Mouse (Mus musculus): Measurements from ENCODE around the gene Anapc10. TPM values are rescaled to one million over a fixed set of nuclear protein-coding genes. Genes with fewer than 3 reads are reported as not detected.
"Not testable (repeated sequence)": the region's sequence is repeated elsewhere in the genome, so short reads cannot be mapped to it uniquely, and the experiment has no call there.

Anapc10 gene
- polyA plus RNA-seq, 1 experiment from 2014 or later = 38.3 TPM

GRCm38 (mm10) chr8:79727900-79728299 is 16.3 kb downstream of the Anapc10 start:
- 93% methylated on average over 1 of the region's 1 CpGs for whole genome bisulfite sequencing
- H3K4me1 ChIP-seq = 0 out of 2 replicates have a peak, but pooled peaks cover 3% of the 10 kb centered on the region
- H3K36me3 ChIP-seq = peaks cover 37% of the 10 kb centered on the region
- no peak for DNase-seq (ENCODE audit: low spot score)
- H3K9me3 ChIP-seq (replicated peaks) = no peaks in the 10 kb centered on the region
- no peak overlapping the region for H3K4me3 ChIP-seq
- H3K27ac ChIP-seq = no peak overlapping the region
- H3K27me3 ChIP-seq (ENCODE audit: low read depth, poor library complexity, severe bottlenecking) = no peaks in the 10 kb centered on the region

GRCm38 (mm10) chr8:79734304-79734703 is 22.7 kb downstream of the Anapc10 start:
- Histone ChIP-seq H3K27me3 (ENCODE audit: low read depth, poor library complexity, severe bottlenecking) (no peaks in the 10 kb centered on the region), H3K36me3 (peaks cover 27% of the 10 kb centered on the region), H3K4me1 (no peaks in the 10 kb centered on the region), H3K27ac (no peak overlapping the region), H3K4me3 (no peak overlapping the region), H3K9me3 (replicated peaks) (no peaks in the 10 kb centered on the region)
- no peak for DNase-seq (ENCODE audit: low spot score)
- 32% methylated on average over 2 of the region's 2 CpGs for WGBS

GRCm38 (mm10) chr8:79748171-79748570 is 36.6 kb downstream of the Anapc10 start:
- H3K9me3 ChIP-seq (replicated peaks) = no peaks in the 10 kb centered on the region
- H3K27me3 ChIP-seq (ENCODE audit: low read depth, poor library complexity, severe bottlenecking) = no peaks in the 10 kb centered on the region
- 84% methylated on average over 2 of the region's 2 CpGs for WGBS
- no peak overlapping the region for H3K4me3 ChIP-seq
- H3K27ac ChIP-seq = no peak overlapping the region
- no peak for DNase-seq (ENCODE audit: low spot score)
- H3K36me3 ChIP-seq = peaks cover 2% of the 10 kb centered on the region; the same call in 1 of the 2 replicates
- no peaks in the 10 kb centered on the region for H3K4me1 ChIP-seq

- WGBS = 80% methylated on average over 4 of the region's 4 CpGs
- H3K9me3 ChIP-seq (replicated peaks) = no peaks in the 10 kb centered on the region
- peaks cover 2% of the 10 kb centered on the region; the same call in 1 of the 2 replicates for H3K36me3 ChIP-seq
- H3K27me3 ChIP-seq (ENCODE audit: low read depth, poor library complexity, severe bottlenecking) = no peaks in the 10 kb centered on the region
- H3K27ac ChIP-seq = no peak overlapping the region
- H3K4me3 ChIP-seq = no peak overlapping the region
- H3K4me1 ChIP-seq = no peaks in the 10 kb centered on the region
- no peak for DNase-seq (ENCODE audit: low spot score)
Measured at GRCm38 (mm10) chr8:79748591-79748990, 37.0 kb downstream of the Anapc10 start.

GRCm38 (mm10) chr8:79750305-79750704 is 38.7 kb downstream of the Anapc10 start:
- peaks cover 2% of the 10 kb centered on the region; the same call in 1 of the 2 replicates for H3K36me3 ChIP-seq
- no peaks in the 10 kb centered on the region for H3K4me1 ChIP-seq
- no peaks in the 10 kb centered on the region for H3K27me3 ChIP-seq (ENCODE audit: low read depth, poor library complexity, severe bottlenecking)
- H3K9me3 ChIP-seq (replicated peaks) = no peaks in the 10 kb centered on the region
- no peak overlapping the region for H3K4me3 ChIP-seq
- H3K27ac ChIP-seq = no peak overlapping the region
- WGBS = 73% methylated on average over 2 of the region's 2 CpGs
- no peak for DNase-seq (ENCODE audit: low spot score)

GRCm38 (mm10) chr8:79794873-79795272 is 83.3 kb downstream of the Anapc10 start:
- H3K9me3 ChIP-seq (replicated peaks); H3K27me3 ChIP-seq (ENCODE audit: low read depth, poor library complexity, severe bottlenecking); H3K27ac ChIP-seq; H3K36me3 ChIP-seq; DNase-seq (ENCODE audit: low spot score); H3K4me3 ChIP-seq: not testable (repeated sequence)
- H3K4me1 ChIP-seq = peaks cover 15% of the 10 kb centered on the region
- 92% methylated on average over 2 of the region's 2 CpGs for WGBS

- H3K36me3 ChIP-seq = no peaks in the 10 kb centered on the region
- WGBS = 51% methylated on average over 7 of the region's 7 CpGs
- no peak overlapping the region for H3K4me3 ChIP-seq
- no peak overlapping the region for H3K27ac ChIP-seq
- no peaks in the 10 kb centered on the region for H3K9me3 ChIP-seq (replicated peaks)
- H3K27me3 ChIP-seq (ENCODE audit: low read depth, poor library complexity, severe bottlenecking) = no peaks in the 10 kb centered on the region
- H3K4me1 ChIP-seq = peaks cover 15% of the 10 kb centered on the region
- DNase-seq (ENCODE audit: low spot score) = no peak
Measured at GRCm38 (mm10) chr8:79796690-79797089, 85.1 kb downstream of the Anapc10 start.

- peaks cover 9% of the 10 kb centered on the region for H3K4me1 ChIP-seq
- no peaks in the 10 kb centered on the region for H3K9me3 ChIP-seq (replicated peaks)
- H3K27me3 ChIP-seq (ENCODE audit: low read depth, poor library complexity, severe bottlenecking) = no peaks in the 10 kb centered on the region
- 90% methylated on average over 6 of the region's 6 CpGs for WGBS
- no peak overlapping the region for H3K4me3 ChIP-seq
- H3K36me3 ChIP-seq = no peaks in the 10 kb centered on the region
- no peak for DNase-seq (ENCODE audit: low spot score)
- H3K27ac ChIP-seq = no peak overlapping the region
Measured at GRCm38 (mm10) chr8:79804499-79804898, 92.9 kb downstream of the Anapc10 start.

- peak; percentile 34 for DNase-seq (ENCODE audit: low spot score)
- Histone ChIP-seq H3K27ac (no peak overlapping the region), H3K27me3 (ENCODE audit: low read depth, poor library complexity, severe bottlenecking) (no peaks in the 10 kb centered on the region), H3K36me3 (no peaks in the 10 kb centered on the region), H3K4me1 (peaks cover 9% of the 10 kb centered on the region), H3K9me3 (replicated peaks) (no peaks in the 10 kb centered on the region), H3K4me3 (no peak overlapping the region)
- WGBS = 29% methylated on average over 6 of the region's 6 CpGs
Measured at GRCm38 (mm10) chr8:79806971-79807370, 95.4 kb downstream of the Anapc10 start.

GRCm38 (mm10) chr8:79826534-79826933 is 114.9 kb downstream of the Anapc10 start:
- no peaks in the 10 kb centered on the region for H3K9me3 ChIP-seq (replicated peaks)
- WGBS = 95% methylated on average over 5 of the region's 5 CpGs
- no peak overlapping the region for H3K4me3 ChIP-seq
- no peak overlapping the region for H3K27ac ChIP-seq
- no peaks in the 10 kb centered on the region for H3K36me3 ChIP-seq
- H3K27me3 ChIP-seq (ENCODE audit: low read depth, poor library complexity, severe bottlenecking) = no peaks in the 10 kb centered on the region
- no peak for DNase-seq (ENCODE audit: low spot score)
- peaks cover 5% of the 10 kb centered on the region; the same call in 1 of the 2 replicates for H3K4me1 ChIP-seq

Other genes with a start within 250 kb of the Anapc10 start
- 15.4 and 16.6 TPM in 2 replicates for gene Otud4, start 72.2 kb upstream of the Anapc10 start, polyA plus RNA-seq (2016; fragmentation: Nextera tagmentation; extraction: Ambion mirVana)
- gene Abce1, start 80 bp upstream of the Anapc10 start, polyA plus RNA-seq (2016; fragmentation: Nextera tagmentation; extraction: Ambion mirVana) = 136 and 143 TPM in 2 replicates